Mouse (Mus musculus) testis, adult 2 months (tissue): ENCODE data around the gene Rasgef1b.

Experiments used
- CTCF ChIP-seq: fragments of 200-500 bp; IDR thresholded peaks from 2 replicates; pipeline ENCODE4 v1.5.1; 2012; ENCODE audit warnings: low read depth, mild to moderate bottlenecking, inconsistent platforms, low read length, moderate library complexity; ENCODE audit not compliant: control insufficient read depth, insufficient read depth, insufficient replicate concordance
- POLR2A ChIP-seq: fragments of 200-500 bp; IDR thresholded peaks from 2 replicates; pipeline ENCODE4 v1.6.1; 2012; ENCODE audit warnings: low read depth, mild to moderate bottlenecking, inconsistent platforms, low read length, moderate library complexity; ENCODE audit not compliant: control insufficient read depth

DNA sequence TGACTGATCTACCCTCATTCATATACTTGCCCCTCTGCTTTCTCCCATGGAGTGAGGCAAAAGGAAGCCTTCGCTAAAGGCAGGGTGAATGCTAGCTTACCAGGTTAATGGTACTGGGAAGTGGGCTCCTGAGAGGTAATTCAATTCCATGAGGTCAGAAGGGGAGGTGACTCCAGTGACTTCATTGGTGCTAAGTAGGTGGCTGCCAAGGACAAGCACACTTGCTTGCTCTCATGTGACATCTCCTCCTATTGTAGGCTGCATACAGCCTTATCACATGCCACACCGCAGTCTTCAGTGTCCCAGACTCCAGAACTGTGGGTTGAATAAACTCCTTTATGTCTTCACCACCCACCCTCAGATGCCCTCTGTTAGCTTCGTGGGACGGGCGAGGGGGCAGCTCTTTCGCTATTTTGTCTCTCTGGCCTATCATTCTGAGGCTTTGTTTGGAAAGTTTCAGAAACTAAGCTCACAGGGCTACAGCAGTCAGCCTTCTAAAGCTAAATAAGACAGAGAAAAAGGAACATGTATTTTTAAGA lies 441.1 kb downstream of the Rasgef1b start:
- TF ChIP-seq POLR2A (no peak), CTCF (no peak)
